Mouse (Mus musculus) neural tube, embryonic 14.5 days (tissue): ENCODE data around the gene Ing5. TPM values are rescaled to one million over a fixed set of nuclear protein-coding genes. Genes with fewer than 3 reads are reported as not detected.
A peak's percentile ranks its signal among the peaks of the same experiment; 100 is the strongest.

Source experiments
- ATAC-seq: fragments of 200-750 bp; cut with Nextera tagmentation; 2 replicates; pipeline ENCODE4 v1.8.0; 2017; ENCODE audit warnings: low read depth, mild to moderate bottlenecking, moderate TSS enrichment, moderate library complexity
- H3K27ac ChIP-seq: fragments of 300-500 bp; sonication (generic); 2 replicates; pipeline ENCODE4 v1.5.1; 2014; ENCODE audit warnings: low read depth, mild to moderate bottlenecking, control low read depth, low read length, moderate library complexity, mixed read lengths
- H3K27me3 ChIP-seq: fragments of 300-500 bp; sonication (generic); 2 replicates; pipeline ENCODE4 v1.6.1; 2014; ENCODE audit warnings: low read length; ENCODE audit not compliant: control insufficient read depth, insufficient read depth
- H3K36me3 ChIP-seq: fragments of 300-500 bp; sonication (generic); 2 replicates; pipeline ENCODE4 v1.6.1; 2014; ENCODE audit warnings: low read length, mixed read lengths; ENCODE audit not compliant: control insufficient read depth, insufficient read depth
- H3K4me1 ChIP-seq: fragments of 300-500 bp; sonication (generic); 2 replicates; pipeline ENCODE4 v1.6.1; 2014; ENCODE audit warnings: low read length; ENCODE audit not compliant: control insufficient read depth, insufficient read depth
- H3K4me2 ChIP-seq: fragments of 300-500 bp; sonication (generic); 2 replicates; pipeline ENCODE4 v1.6.1; 2014; ENCODE audit warnings: mild to moderate bottlenecking, low read depth, low read length, control low read depth
- H3K4me3 ChIP-seq: fragments of 300-500 bp; sonication (generic); 2 replicates; pipeline ENCODE4 v1.5.1; 2014; ENCODE audit warnings: low read depth, low read length, control low read depth, mixed read lengths
- H3K9ac ChIP-seq: fragments of 300-500 bp; sonication (generic); replicated peaks from 2 replicates; pipeline ENCODE4 v1.6.1; 2014; ENCODE audit warnings: low read depth, mild to moderate bottlenecking, control low read depth, low read length, mixed read lengths
- H3K9me3 ChIP-seq: fragments of 300-500 bp; sonication (generic); 2 replicates; pipeline ENCODE4 v1.6.1; 2016; ENCODE audit warnings: low read length; ENCODE audit not compliant: control insufficient read depth
- WGBS: fragments of 180-500 bp; shearing (Covaris S2); extraction: QIAGEN DNeasy Blood & Tissue Kit; methylation state at CpG from one replicate; pipeline ENCODE4 v1.1.7; 2014; 5-methylcytosine and 5-hydroxymethylcytosine counted together
- polyA plus RNA-seq: library from polyadenylated mRNA; unstranded; fragments of >200 nt; fragmentation: Nextera tagmentation; extraction: Ambion mirVana; gene quantifications from 2 replicates; pipeline ENCODE4 v1.2.1, GENCODE M21; 2014

The Ing5 gene
- polyA plus RNA-seq, 1 experiment from 2014 or later, result 9.4 TPM

DNA sequence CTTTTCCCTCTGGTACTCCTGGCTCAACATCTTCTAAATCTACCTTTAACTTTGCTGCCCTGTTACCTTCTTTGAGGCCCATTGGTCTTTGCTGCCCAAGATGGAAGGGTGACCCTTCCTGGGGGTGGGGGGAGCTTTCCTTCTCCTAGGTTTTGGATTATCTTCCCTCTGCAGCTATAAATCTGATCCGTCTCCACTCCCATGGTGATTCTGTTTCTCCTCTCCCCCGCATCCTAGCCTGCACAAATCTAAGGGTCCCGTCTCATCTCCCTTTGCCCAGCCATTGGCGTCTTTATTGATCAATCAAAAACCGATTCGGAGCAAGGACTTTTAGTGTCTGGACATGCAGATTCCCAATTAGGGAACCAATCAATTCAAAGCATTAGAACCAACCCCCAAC, 36.2 kb upstream of the Ing5 start:
- H3K27me3 ChIP-seq, result no peaks in the 10 kb centered on the region
- H3K9ac ChIP-seq, result no peak overlapping the region
- H3K4me3 ChIP-seq, result no peak overlapping the region
- H3K36me3 ChIP-seq, result 0 out of 2 replicates have a peak, but pooled peaks cover 7% of the 10 kb centered on the region
- no peaks in the 10 kb centered on the region for H3K9me3 ChIP-seq
- ATAC-seq, result no peak
- H3K27ac ChIP-seq, result no peak overlapping the region
- H3K4me1 ChIP-seq, result no peaks in the 10 kb centered on the region
- H3K4me2 ChIP-seq, result no peak overlapping the region
- 94% methylated on average over 6 of the region's 6 CpGs for WGBS

GRCm38 (mm10) chr1:93769901-93770300, 33.9 kb upstream of the Ing5 start:
- Histone ChIP-seq H3K27ac (no peak overlapping the region), H3K4me3 (no peak overlapping the region), H3K4me2 (no peak overlapping the region), H3K36me3 (peaks cover 20% of the 10 kb centered on the region), H3K27me3 (no peaks in the 10 kb centered on the region), H3K9ac (no peak overlapping the region), H3K4me1 (no peaks in the 10 kb centered on the region), H3K9me3 (no peaks in the 10 kb centered on the region)
- no peak for ATAC-seq
- WGBS, result 99% methylated on average over 3 of the region's 3 CpGs

GRCm38 (mm10) chr1:93776686-93777085, 27.1 kb upstream of the Ing5 start:
- no peak overlapping the region for H3K4me3 ChIP-seq
- H3K36me3 ChIP-seq, result peaks cover 51% of the 10 kb centered on the region
- H3K9me3 ChIP-seq, result no peaks in the 10 kb centered on the region
- WGBS, result 99% methylated on average over 5 of the region's 5 CpGs
- H3K27me3 ChIP-seq, result no peaks in the 10 kb centered on the region
- ATAC-seq, result no peak
- no peak overlapping the region for H3K27ac ChIP-seq
- no peaks in the 10 kb centered on the region for H3K4me1 ChIP-seq
- H3K9ac ChIP-seq, result no peak overlapping the region
- no peak overlapping the region for H3K4me2 ChIP-seq

DNA sequence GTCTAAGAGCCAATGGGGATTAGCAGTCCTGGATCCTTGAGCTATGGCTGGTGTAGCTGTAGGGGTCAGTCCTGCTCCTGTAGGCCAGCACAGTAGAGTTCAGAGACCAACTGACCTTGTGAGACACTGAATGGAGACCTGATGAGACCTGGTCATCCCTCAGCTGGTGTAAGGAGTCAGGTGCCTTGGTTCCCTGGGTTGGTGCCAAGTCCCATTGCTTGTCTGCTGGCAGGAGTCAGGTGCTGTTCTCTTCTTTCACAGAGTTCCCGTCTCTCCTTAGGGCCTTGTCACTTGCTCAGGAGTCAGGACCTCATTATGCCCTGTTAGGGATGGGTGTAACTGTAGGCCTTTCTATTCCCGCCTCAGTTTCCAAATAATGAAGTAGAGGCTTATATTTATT, 16.9 kb upstream of the Ing5 start:
- H3K9ac ChIP-seq, result no peak overlapping the region

GRCm38 (mm10) chr1:93794526-93794925, 9.2 kb upstream of the Ing5 start:
- H3K9me3 ChIP-seq, result no peaks in the 10 kb centered on the region
- peaks cover 38% of the 10 kb centered on the region for H3K36me3 ChIP-seq
- no peaks in the 10 kb centered on the region for H3K27me3 ChIP-seq
- ATAC-seq, result no peak
- H3K4me1 ChIP-seq, result no peaks in the 10 kb centered on the region
- 97% methylated on average over 8 of the region's 8 CpGs for WGBS
- H3K4me2 ChIP-seq, result no peak overlapping the region
- H3K9ac ChIP-seq, result no peak overlapping the region
- H3K27ac ChIP-seq, result no peak overlapping the region
- no peak overlapping the region for H3K4me3 ChIP-seq

More for the DNA sequence above, 16.9 kb upstream of the Ing5 start:
- Histone ChIP-seq H3K4me1 (no peaks in the 10 kb centered on the region), H3K27me3 (no peaks in the 10 kb centered on the region), H3K4me2 (no peak overlapping the region), H3K4me3 (no peak overlapping the region), H3K36me3 (peaks cover 70% of the 10 kb centered on the region), H3K27ac (no peak overlapping the region), H3K9me3 (no peaks in the 10 kb centered on the region)
- 98% methylated on average over 2 of the region's 2 CpGs for WGBS
- ATAC-seq, result no peak

GRCm38 (mm10) chr1:93795886-93796285, 7.9 kb upstream of the Ing5 start:
- Histone ChIP-seq H3K36me3 (peaks cover 37% of the 10 kb centered on the region), H3K4me2 (no peak overlapping the region), H3K4me3 (no peak overlapping the region), H3K9ac (no peak overlapping the region), H3K4me1 (peaks cover under 1% of the 10 kb centered on the region; the same call in 1 of the 2 replicates), H3K27me3 (no peaks in the 10 kb centered on the region), H3K27ac (no peak overlapping the region), H3K9me3 (no peaks in the 10 kb centered on the region)
- no peak for ATAC-seq
- WGBS, result 89% methylated on average over 8 of the region's 8 CpGs

DNA sequence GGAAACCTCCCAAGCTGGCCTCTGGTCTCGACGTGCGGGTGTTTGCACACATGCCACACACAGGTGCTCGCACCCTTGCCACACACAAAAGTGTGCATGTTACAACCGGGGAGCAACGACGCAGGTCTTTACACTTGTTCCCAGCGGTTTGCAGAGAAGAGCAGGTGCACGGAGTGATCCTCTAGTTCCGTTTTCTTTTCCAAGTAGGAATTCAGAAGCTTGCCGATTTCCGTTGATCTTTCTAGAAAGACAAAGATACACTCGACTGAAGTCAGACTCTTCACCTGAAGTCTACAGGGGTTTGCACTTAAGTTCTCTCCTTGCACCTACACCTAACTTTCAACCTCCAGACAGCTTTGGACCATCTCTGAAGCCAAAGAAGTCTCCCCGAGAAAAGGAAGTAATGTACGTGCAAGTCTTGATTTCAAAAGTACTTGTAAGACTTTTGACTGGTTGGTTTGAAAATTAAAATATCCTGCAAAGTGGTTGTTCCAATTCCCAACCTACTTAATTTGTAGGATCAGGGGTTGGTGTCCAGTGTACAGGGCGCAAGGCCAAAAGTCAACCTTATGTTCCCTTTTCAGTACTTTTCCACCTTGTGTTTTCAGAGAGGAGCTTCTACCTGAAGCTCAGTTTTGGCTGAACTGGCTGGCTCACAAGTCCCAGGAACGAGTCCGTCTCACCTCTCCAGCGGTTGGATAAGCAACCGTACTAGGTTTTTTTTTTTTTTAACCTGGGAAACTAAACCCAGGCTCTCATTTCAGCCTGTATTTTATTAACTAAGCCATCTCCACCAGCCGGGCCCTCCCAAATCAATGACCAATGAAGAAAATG, 2.9 kb upstream of the Ing5 start:
- Histone ChIP-seq H3K27me3 (no peaks in the 10 kb centered on the region), H3K9ac (peak overlapping the region; percentile 52), H3K4me1 (peaks cover 17% of the 10 kb centered on the region; the same call in 1 of the 2 replicates), H3K9me3 (no peaks in the 10 kb centered on the region), H3K4me2 (peak overlapping the region; percentile 80), H3K36me3 (peaks cover 9% of the 10 kb centered on the region; the same call in 1 of the 2 replicates), H3K4me3 (peak overlapping the region; percentile 61), H3K27ac (peak overlapping the region; percentile 78)
- ATAC-seq, result no peak
- 76% methylated on average over 21 of the region's 21 CpGs for WGBS

DNA sequence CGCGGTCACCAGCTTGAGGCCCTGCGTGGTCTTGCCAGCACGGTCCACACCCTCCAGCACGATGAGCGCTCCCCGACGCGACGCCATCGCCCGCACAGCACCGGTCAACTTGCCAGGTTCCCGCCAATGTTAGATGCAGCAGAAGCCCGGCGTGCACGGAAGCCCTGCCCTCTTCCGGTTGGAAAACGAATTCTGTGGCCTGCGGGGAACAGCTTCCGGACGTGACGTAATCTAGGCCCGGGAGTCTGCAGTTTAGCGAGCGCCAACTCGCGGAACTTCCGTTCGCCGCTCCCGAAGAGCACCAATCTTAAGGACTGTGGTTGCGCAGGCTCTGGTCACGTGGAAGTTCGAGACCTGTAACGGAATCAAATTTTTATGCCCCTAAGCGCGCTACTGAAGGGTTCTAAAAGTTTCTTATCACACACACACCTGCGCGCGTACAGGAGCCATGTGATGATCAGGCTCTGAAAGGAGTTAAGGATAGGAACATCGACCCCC, 2.0 kb upstream of the Ing5 start, which contains the start of gene Dtymk:
Dtymk (minus strand) TSS at position 194 of the 498 bp plus-strand sequence.
- no peaks in the 10 kb centered on the region for H3K27me3 ChIP-seq
- peak within 1 kb of the TSS; percentile 52 for H3K9ac ChIP-seq
- H3K36me3 ChIP-seq, result peaks cover 9% of the 10 kb centered on the region; the same call in 1 of the 2 replicates
- H3K4me1 ChIP-seq, result peaks cover 17% of the 10 kb centered on the region; the same call in 1 of the 2 replicates
- H3K27ac ChIP-seq, result peak within 1 kb of the TSS; percentile 78
- H3K4me3 ChIP-seq, result peak within 1 kb of the TSS; percentile 61
- H3K9me3 ChIP-seq, result no peaks in the 10 kb centered on the region
- peak; percentile 63 for ATAC-seq
- peak within 1 kb of the TSS; percentile 80 for H3K4me2 ChIP-seq
- under 1% methylated on average over 42 of the region's 42 CpGs for WGBS

- Histone ChIP-seq H3K9ac (no peak overlapping the region), H3K4me3 (peak overlapping the region; percentile 81; the same call in 1 of the 2 replicates), H3K4me1 (peaks cover 17% of the 10 kb centered on the region; the same call in 1 of the 2 replicates), H3K9me3 (no peaks in the 10 kb centered on the region), H3K27ac (no peak overlapping the region), H3K36me3 (peaks cover 10% of the 10 kb centered on the region; the same call in 1 of the 2 replicates), H3K27me3 (no peaks in the 10 kb centered on the region), H3K4me2 (peak overlapping the region; percentile 80; the same call in 1 of the 2 replicates)
- WGBS, result 88% methylated on average over 5 of the region's 5 CpGs
- no peak for ATAC-seq
These were observed 994 bp upstream of the Ing5 start for GRCm38 (mm10) chr1:93802771-93803170.
